Mouse (Mus musculus): ENCODE measurements around the gene Ccni. TPM values are rescaled to one million over a fixed set of nuclear protein-coding genes. Genes with fewer than 3 reads are reported as not detected.

The Ccni gene
- total RNA-seq (2014; fragmentation: Nextera tagmentation) (143 and 144 TPM in 2 replicates), total RNA-seq (2017) (139 and 145 TPM in 2 replicates)

GRCm38 (mm10) chr5:93206109-93207005 lies at the start of gene Ccni, which contains the start of gene 2010109A12Rik:
TSS of gene Ccni (minus strand) at chr5:93206495.
TSS of gene 2010109A12Rik (plus strand) at chr5:93206518.
- peak; percentile 75 for ATAC-seq (replicated peaks; ENCODE audit: poor library complexity, severe bottlenecking)

GRCm38 (mm10) chr5:93255759-93256265 lies 49.5 kb upstream of the Ccni start:
- no peak for ATAC-seq (replicated peaks; ENCODE audit: poor library complexity, severe bottlenecking)

- no peak for ATAC-seq (replicated peaks; ENCODE audit: poor library complexity, severe bottlenecking)
These were observed 44.9 kb upstream of the Ccni start for GRCm38 (mm10) chr5:93251001-93251760.

GRCm38 (mm10) chr5:93249940-93250578 lies 43.8 kb upstream of the Ccni start:
- no peak for ATAC-seq (replicated peaks; ENCODE audit: poor library complexity, severe bottlenecking)

- no peak for ATAC-seq (replicated peaks; ENCODE audit: poor library complexity, severe bottlenecking)
These were observed 39.0 kb upstream of the Ccni start for GRCm38 (mm10) chr5:93245280-93245679.

- ATAC-seq (replicated peaks; ENCODE audit: poor library complexity, severe bottlenecking), result peak; percentile 99
These were observed 33.6 kb upstream of the Ccni start for GRCm38 (mm10) chr5:93239590-93240544.

GRCm38 (mm10) chr5:93236541-93236940 lies 30.2 kb upstream of the Ccni start:
- ATAC-seq (replicated peaks; ENCODE audit: poor library complexity, severe bottlenecking), result no peak

DNA sequence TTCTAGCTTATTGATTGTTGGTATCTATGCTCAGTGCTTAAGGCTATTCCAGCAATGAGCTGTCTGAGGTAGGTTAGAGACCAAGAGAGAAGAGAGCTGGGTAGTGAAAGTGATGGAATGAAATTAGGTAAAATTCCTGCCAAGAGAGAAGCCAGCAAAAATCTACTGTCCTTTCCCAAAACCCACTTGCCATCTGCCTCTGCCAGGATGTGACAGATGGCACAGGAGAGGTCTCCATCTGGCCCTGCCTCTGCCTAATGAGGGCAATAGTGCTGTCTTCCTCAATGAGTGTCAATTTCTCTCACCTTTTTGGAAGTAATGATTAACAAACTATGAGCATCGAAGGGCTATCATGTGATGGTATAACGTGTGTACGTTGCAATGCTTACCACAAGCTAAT lies 29.6 kb upstream of the Ccni start:
- ATAC-seq (replicated peaks; ENCODE audit: poor library complexity, severe bottlenecking), result no peak

GRCm38 (mm10) chr5:93234605-93235004 lies 28.3 kb upstream of the Ccni start:
- ATAC-seq (replicated peaks; ENCODE audit: poor library complexity, severe bottlenecking), result no peak

- no peak for ATAC-seq (replicated peaks; ENCODE audit: poor library complexity, severe bottlenecking)
These were observed 27.8 kb upstream of the Ccni start for GRCm38 (mm10) chr5:93234130-93234529.

DNA sequence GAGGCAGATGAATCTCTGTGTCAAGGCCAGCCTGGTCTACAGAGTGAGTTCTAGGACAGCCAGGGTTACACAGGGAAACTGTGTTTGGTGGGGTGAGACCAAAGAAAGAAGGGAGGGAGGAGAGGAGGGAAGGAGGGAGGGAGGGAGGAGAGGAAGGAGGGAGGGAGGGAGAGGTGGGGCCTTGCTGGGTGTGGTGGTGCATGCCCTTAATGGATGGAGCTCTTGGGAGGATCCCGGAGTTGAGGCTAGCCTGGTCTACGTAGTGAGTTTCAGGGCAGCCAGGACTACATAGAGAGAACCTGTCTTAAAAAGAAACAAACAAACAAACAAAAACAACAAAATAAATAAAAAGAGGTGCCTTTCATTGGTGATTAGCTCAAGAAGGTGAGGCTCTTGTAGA lies 26.5 kb upstream of the Ccni start:
- no peak for ATAC-seq (replicated peaks; ENCODE audit: poor library complexity, severe bottlenecking)

DNA sequence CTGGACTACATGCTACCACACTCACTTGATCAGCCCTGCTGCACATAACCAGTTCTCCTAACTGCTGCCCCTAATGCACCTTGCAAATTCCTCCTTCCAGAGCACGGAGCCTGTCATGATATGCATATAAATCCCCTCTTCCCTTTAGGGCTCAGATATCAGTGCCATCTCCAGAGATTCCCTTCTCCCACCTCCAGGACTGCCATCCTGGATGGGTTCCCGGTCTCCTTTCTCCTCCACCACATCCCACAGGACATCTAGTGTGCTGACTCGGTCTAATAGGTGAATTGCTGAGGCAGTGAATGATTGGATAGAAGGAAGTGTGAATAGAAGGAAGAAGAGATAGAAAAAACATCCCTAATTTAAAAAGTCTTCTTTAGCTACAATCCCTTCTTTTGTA lies 25.4 kb upstream of the Ccni start:
- no peak for ATAC-seq (replicated peaks; ENCODE audit: poor library complexity, severe bottlenecking)

GRCm38 (mm10) chr5:93229527-93229926 lies 23.2 kb upstream of the Ccni start:
- no peak; the same call in 1 of the 2 replicates for ATAC-seq (replicated peaks; ENCODE audit: poor library complexity, severe bottlenecking)

DNA sequence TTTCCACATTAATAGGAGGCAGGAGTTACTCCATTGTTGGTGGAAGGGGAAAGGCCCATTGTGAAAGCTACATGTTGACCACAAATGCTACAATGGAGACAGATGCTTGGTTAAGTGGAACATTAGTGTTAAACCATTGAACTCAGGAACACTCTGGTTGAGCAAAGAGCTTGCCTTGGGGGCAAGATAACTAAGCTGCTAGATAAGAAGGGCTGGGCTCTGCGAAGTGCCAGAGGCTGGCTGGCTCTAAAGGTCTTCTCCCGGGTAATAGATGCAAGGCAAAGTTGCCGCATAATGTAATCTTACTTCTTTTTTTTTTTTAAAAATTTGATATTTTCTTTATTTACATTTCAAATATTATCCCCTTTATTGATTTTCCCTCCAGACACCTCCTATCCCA lies 20.9 kb upstream of the Ccni start:
- ATAC-seq (replicated peaks; ENCODE audit: poor library complexity, severe bottlenecking), result no peak; the same call in 1 of the 2 replicates

DNA sequence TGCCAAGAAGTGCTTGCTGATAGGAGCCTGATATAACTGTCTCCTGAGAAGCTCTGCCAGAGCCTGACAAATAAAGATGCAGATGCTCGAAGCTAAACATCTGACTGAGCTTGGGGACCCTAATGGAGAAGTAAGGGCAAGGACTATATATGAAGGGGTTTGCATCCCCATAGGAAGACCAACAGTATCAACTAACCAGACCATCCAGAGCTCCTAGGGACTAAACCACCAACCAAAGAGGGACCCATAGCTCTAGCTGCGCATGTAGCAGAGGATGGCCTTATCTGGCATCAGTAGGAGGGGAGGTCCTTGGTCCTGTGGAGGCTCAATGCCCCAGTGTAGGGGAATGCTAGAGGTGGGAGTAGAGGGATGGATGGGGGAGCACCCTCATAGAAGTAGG lies 18.3 kb upstream of the Ccni start:
- ATAC-seq (replicated peaks; ENCODE audit: poor library complexity, severe bottlenecking), result no peak

DNA sequence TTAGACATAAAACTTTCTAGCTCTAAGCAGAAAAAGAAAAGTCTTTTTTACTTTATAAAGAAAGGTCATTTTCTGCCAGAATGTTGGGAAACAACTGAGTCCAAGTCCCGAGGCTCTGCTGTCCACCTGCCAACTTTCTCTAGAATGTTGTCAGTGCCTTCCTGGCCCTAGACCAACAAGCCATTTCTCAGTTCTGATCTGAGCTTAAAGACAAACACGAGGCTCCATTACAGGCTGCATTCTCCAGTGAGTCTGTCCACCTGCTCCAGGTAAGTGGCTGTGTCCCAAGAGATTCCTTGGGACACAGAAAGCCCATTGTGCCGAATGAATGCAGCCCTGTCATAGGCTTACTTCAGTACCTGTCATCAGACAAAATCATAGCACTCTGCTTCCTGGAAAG lies 15.4 kb upstream of the Ccni start:
- no peak for ATAC-seq (replicated peaks; ENCODE audit: poor library complexity, severe bottlenecking)

DNA sequence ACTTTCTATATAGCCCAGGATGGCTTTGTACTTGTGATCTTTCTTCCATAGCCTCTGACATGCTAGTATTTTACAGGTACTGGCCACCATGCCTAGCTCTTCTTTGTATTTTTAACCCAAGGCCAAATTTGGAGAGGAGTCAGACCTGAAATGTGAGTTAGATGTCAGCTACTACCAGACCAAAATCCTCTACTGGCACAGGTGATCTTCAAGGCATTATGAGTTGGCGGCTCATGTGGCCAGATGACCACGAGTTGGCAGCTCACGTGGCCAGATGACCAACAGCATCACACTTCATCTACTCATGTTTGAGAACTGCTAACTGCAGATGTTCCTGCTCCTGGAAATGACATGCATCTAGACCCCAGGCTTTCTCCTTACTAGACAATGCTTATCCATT lies 12.1 kb upstream of the Ccni start:
- ATAC-seq (replicated peaks; ENCODE audit: poor library complexity, severe bottlenecking), result no peak

DNA sequence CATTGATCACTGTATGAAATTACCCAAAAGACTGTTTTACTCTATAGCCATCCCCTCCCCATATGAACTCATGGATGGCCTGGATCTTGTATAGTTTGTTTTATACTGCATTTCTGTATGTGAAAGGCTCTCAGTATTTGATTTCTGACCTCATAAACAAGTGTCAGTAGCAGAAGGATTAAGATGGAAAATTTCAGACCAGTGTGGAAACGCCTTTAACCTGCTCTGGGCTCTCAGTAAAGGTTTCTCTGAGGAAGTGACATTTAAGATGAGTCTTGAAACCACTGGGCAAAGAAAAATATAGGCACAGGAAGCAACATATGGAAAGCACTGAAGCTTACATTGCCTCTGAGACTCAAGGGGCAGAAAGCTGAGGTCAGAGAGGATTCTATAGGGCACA lies 1.3 kb upstream of the Ccni start:
- no peak for ATAC-seq (replicated peaks; ENCODE audit: poor library complexity, severe bottlenecking)

DNA sequence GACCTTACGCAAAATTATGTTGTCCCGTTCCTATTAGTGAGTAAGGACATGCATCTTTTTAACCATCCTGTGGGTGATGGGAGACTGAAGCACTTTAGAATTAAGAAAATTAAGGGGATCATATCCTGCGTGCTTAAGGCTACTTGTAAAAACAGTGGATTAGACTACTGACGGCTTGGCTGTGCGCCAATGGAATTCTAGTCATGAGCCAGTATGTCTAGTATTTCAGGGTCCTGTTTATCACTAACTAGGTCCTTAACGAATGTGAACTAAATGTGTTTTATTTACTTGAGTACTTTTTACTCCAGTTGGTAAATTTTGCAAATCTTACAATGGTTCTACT lies 682 bp upstream of the Ccni start:
- ATAC-seq (replicated peaks; ENCODE audit: poor library complexity, severe bottlenecking), result no peak
